Mouse (Mus musculus): ENCODE results near the gene Fam184b.

DNA sequence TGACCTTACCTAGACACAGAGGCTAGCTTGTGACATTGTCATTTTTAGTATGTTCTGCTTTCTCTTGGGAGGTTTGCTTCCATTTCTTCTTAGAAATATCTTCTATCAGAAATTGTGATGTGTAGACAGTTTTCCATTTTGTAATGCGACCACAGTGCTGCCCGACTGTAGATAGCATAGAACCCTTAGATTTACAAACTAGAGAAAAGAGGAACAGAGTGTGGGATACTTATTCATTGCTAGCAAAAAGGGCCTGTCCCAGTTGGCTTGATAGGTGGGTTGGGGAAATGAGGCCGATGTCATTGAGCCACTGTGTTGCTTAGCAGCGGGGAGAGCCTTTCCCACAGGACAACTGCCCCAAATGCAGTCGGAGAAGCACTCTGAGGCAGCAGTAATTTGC lies 141.8 kb downstream of the Fam184b start:
- TF ChIP-seq CTCF (IDR thresholded peaks at IDR 0.05; ENCODE audit: borderline replicate concordance, extremely low read depth, insufficient read depth, insufficient read length) = no peak
- no peak for TF ChIP-seq POLR2A (IDR thresholded peaks at IDR 0.05; ENCODE audit: borderline replicate concordance, extremely low read depth, insufficient read depth, insufficient read length, poor library complexity, severe bottlenecking)
